Mouse (Mus musculus) retina, postnatal 1 day (tissue): Measurements from ENCODE around the gene Akr1b8.
"Not testable (repeated sequence)": the region's sequence is repeated elsewhere in the genome, so short reads cannot be mapped to it uniquely, and the experiment has no call there.

Experiments
- DNase-seq: peaks from one replicate; pipeline ENCODE4 v3.0.0-alpha.2; 2012

Akr1b8 gene

DNA sequence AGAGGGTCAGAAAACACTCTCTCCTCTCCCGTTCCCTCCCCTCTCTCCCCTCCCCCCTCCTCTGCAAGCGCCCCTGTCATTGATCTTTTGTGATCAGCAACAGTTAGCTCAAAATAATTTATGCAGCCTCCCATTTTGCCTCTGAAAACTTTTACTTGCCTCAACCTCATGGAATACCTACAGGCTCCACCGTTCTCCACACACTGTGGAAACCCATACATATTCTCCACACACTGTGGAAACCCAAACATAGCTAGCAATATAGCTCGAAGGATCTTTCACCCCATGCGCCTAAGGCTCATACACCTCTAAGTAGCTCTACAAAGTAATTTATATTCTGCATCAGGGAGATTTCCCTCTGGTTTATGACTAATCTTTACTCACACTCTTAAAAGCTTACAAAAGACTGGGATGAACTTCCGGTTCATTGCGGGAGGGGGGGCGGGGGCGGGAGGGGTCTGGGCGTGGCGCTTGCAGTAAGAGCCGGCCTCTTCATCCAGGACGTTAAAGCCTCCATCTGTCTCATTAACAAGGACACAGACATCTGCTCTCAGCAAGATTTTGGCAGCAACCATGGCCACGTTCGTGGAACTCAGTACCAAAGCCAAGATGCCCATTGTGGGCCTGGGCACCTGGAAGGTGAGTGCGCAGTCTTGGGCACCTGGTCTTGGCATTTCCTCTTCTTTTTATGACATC lies at the start of gene Akr1b8:
TSS of gene Akr1b8 (plus strand) at position 462 of the 696 bp plus-strand sequence.
- peak; percentile 65 for DNase-seq

DNA sequence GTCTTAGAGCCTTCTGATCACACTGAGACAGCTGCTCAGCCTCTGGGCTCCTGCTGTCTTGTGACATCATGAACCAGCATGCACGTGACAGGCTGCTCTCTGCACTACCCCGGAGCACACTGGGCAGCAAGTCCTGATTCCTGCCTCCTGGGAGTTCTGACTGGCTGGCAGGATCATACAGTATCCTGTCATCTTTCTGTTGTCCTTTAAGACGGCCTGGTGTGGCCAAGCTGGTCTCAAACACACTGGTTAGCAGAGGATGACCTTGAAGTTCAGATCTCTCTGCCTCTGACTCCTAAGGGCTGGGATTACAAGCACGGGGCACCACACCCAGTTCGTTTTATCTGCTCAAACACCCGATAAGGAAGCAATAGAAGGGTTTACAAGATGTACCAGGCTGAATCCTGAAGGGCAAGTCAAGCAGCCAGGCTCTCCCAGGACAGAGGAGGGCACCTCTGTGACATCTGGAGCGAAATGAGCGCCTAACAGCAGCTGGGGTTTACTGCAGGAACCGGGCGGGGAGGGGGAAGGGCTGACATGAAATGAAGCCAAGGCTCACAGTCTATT lies 49.2 kb upstream of the Akr1b8 start:
- DNase-seq, result peak; percentile 52

DNA sequence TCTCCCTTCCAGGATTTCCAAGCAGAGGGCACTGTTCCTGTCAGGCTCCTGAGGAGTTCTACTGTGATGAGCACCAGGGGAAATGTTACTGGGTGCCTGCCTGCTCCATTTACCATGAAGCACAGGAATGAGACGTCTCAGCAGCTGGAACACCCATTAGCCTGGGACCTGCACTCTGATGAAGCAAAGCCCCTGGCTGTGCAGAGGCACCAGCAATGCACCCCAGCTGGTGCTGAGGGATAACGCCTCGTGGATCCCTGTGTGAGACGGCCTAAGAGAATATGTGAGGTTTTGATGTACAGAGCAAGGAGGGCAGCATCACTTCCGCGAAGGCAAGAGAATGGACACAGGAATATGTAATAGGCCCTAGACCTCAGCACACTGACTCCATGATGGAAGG lies 47.1 kb upstream of the Akr1b8 start:
- DNase-seq, result no peak

GRCm38 (mm10) chr6:34309526-34309925 lies 44.4 kb upstream of the Akr1b8 start:
- DNase-seq, result no peak

DNA sequence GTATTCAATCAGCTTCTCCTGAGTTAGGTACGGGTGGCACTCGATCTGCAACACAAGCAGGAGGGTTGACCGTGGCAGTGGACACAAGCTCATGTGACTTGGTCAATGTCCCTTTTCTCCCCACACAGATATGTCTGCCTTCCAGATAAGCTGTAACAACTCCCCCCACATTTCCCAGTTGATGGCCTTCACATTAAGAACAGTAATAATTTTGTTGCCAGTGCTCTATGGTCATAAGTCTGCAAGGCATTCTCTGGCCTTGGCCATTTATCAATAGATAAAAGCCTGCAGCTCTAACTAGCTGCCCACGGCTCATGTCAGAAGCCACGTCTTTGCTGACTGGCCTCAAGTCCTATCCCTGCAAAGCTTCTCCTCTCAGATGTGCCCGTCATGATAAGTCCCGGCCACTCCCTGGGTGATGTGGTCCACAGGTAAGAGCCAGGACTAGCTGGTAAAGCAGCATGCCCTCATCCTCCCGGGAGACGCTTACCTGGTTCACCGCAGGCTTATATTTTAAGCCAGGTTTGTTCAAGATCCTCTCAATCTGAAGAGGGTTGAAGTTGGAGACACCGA lies 43.8 kb upstream of the Akr1b8 start:
- DNase-seq, result no peak

DNA sequence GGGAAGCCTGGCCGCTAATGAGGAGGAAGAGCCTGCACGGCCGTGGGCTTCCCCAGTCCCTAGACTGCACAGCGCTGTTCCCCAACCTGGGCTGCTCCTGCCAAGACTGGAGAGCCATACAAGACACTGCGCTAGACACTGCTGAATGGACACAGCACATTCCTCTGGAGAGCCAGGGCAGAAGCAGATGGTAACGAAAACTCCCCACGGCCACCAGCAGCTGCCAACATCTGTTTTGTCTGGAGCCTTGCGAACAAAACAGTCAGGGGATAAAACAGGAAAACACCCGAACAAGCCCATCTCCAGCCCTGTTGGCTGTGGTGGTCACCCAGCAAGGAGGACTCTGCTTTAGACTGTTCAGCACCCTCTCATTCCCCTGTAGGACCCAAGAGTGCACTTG lies 40.5 kb upstream of the Akr1b8 start:
- DNase-seq, result no peak

GRCm38 (mm10) chr6:34313921-34314320 lies 40.0 kb upstream of the Akr1b8 start:
- no peak for DNase-seq

- peak; percentile 97 for DNase-seq
These were observed 36.8 kb upstream of the Akr1b8 start, which contains the start of gene Akr1b3 for GRCm38 (mm10) chr6:34316854-34317771. TSS of gene Akr1b3 (minus strand) at chr6:34317478.

DNA sequence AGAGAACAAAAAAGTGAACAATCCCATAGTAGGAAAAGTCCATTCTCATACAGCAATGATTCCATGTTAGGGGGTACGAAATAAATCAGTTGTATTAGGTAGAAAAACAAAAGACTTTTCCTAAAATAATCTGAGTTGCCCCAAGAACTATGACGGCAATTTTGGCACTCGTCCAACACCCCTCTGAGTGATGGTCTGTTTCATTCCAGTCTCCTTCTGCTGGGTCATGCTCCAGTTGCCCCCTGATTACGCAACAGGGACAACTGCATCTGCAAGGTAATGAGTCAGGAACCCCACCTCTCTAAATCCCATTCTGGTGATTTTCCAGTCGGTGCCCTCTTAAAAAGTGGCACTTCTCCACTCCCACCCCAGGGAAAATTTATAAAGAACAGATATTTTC lies 35.7 kb upstream of the Akr1b8 start:
- DNase-seq, result peak; percentile 43

GRCm38 (mm10) chr6:34318636-34319035 lies 35.3 kb upstream of the Akr1b8 start:
- DNase-seq, result no peak

GRCm38 (mm10) chr6:34322121-34322520 lies 31.8 kb upstream of the Akr1b8 start:
- DNase-seq, result no peak

DNA sequence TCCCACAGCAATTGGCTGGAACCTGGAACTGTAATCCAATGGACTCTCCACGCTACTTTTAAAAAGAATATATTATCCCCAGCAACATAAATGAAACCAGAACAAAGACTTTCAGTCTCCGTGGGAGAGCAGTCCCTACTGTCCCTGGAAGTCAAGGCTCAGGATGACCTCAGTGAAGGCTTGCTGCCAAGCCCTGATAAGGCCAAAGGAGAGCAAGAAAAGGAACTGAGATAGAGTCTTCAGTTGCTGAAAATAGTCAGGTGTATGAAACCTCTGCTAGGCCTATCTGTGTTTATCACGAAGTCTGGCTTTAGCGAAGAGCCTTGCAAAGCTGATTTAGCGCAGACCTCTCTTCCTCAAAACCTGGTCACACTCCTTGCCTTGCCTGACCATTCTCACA lies 22.5 kb upstream of the Akr1b8 start:
- DNase-seq, result no peak

DNA sequence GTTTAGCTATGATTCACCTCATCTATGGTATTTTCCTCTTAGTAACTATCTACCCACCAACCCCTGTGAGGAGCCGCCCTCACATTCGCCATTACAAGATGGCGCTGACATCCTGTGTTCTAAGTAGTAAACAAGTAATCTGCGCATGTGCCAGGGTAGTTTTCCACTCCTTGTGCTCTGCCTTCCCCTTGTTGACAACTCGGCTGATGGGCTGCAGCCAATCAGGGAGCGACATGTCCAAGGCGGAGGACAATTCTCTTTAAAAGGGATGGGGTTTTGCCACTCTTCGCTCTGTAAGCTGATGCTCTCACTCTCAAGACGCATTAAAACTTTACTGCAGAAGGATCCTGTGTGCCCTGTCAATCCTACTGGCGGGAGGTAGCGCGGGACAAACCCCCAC lies 22.1 kb upstream of the Akr1b8 start:
- not testable (repeated sequence) for DNase-seq

- no peak for DNase-seq
These were observed 19.2 kb upstream of the Akr1b8 start for GRCm38 (mm10) chr6:34334673-34335072.

DNA sequence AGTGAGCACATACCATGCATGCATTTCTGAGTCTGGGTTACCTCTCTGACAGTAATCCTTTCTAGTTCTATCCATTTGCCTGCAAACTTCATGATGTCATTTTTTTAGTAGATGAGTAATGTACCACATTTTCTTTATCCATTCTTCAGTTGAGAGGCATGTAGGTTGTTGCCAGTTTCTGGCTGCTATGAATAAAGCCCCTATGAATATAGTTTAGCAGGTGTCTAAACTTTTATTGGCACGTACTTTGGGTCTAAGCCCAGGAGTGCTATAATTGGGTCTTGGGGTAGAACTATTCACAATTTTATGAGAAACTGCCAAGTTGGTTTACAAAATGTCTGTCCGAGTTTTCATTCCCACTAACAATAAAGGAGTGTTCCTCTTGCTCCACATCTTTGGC lies 16.1 kb upstream of the Akr1b8 start:
- no peak for DNase-seq

DNA sequence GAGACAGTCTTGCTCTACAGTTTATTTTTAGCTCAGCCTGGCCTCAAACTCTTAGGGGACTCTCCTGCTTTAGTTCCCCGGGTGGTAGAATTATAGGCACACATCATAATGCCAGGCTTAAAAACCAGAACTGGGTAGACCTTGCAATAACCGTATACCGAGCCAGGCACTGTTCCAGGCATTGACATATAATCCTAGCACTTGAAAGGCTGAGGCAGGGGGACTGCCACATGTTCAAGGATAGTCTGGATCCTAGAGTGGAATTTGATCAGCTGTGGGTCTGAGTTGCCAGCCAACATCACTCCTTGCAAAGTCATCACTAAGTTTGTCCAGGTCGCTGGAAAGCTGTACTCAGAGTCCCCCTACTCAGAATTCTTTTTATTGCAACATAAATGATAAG lies 11.9 kb upstream of the Akr1b8 start:
- DNase-seq, result no peak

GRCm38 (mm10) chr6:34342476-34342875 lies 11.4 kb upstream of the Akr1b8 start:
- DNase-seq, result no peak

GRCm38 (mm10) chr6:34343426-34343825 lies 10.5 kb upstream of the Akr1b8 start:
- DNase-seq, result no peak

DNA sequence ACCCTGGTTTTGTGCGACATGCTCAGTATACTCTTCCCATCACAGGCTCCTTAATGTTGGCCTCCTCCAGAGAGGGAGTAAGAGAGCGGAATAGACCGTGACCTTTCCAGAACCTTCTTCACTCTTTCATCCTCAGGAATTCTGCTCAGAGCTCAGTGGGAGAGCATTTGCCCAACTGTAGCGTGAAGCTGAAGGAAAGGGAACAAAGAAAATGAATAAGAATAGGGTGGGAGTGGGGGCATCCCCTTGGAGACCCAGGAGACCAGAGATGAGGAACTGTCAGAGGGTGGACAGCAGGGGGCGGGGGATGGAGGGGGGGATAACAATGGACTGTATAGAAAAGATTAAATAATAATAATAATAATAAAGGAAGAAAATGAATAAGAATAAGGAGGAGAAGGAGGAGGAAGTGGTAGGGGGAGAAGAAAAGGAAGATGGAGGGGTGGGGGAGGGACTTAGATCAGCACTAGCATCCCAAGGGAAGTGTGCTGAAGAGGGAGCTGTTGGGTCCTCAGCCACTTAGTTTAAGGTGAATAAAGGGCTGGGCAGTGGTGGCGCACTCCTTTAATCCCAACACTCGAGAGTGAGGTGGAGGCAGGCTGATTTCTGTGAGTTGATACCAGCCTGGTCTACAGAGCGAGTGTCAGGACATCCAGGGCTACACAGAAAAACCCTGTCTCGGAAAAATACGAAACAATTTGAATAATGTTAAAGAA lies 9.6 kb upstream of the Akr1b8 start:
- no peak for DNase-seq

DNA sequence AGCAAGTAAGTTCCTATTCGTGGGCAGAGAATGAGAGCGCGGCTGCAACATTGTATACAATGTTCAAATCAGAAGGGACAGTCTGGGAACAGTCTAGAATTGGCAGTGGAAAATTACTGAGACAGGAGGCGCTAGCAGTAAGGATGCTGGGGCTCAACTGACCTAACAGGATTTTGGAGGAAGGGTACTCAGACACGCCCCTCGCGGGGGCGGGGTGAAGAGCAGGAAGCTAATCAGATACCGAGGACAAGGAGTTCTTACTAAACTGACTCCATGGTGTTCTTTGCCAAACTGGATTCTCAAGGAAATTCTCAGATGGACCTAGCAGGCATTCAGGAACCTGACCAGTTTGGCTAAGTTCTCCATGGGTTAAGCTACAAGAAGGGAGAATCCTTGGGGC lies 9.0 kb upstream of the Akr1b8 start:
- DNase-seq, result peak; percentile 41

- DNase-seq, result peak; percentile 87
These were observed 7.6 kb upstream of the Akr1b8 start for GRCm38 (mm10) chr6:34346096-34346898.
